Mouse (Mus musculus) monocyte, adult 2 months (primary cell): ENCODE data around the gene Clspn.
A peak's percentile ranks its signal among the peaks of the same experiment; 100 is the strongest.
"Not testable (repeated sequence)": the region's sequence is repeated elsewhere in the genome, so short reads cannot be mapped to it uniquely, and the experiment has no call there.

Source experiments
- DNase-seq, 2 experiments: peaks; one replicate each; pipeline ENCODE4 v3.0.0; 2022; ENCODE audit warnings: low spot score in 2 of 2, low read depth in 1 of 2

The Clspn gene

DNA sequence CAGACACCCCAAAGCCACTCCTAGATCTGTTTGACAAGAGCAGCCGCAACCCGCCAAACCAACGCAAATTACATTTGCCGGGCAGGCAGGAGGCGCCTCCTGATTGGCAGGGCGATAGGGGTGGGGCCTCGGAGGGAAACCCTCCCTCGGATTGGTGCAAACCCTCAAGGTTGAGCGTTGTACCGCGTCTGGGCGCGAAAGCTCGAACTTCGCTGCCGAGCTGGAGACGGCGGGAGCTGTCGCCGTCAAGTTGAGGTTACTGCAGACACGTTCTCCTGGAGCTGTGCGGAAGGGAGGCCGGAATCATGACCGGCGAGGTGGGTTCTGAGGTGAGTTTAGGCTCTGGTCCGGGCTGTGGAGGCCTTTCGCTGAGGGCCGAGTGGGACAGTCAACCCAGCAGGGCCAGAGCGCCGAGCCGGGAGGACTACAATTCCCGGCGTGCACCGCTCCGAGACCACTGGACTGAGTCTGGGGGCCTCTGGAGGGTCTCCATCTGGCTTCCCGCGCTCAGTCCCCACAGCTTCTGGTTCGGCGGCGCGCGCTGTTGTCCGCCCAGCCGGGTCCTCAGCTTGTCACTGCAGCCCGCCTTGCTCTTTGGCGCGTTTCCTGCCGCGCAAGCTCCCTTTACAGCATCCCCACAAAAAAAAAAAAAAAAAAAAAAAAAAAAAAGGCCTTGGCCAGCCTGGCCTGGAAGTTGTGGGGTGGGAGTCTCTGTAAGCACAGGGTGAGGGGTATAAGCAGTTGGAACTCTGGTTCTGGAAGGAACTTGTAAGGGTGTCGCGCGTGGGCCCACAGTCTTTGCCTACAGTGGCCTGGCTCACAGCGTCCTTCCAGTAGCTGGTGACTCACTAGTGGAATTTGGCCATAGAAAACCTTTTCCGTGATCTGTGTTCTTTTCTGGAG, at the start of gene Clspn:
TSS of gene Clspn (plus strand) at position 127 of the 903 bp plus-strand sequence.
- peak; percentile 80 to 83 for DNase-seq

GRCm38 (mm10) chr4:126508110-126508899, 48.4 kb upstream of the Clspn start:
- no peak for DNase-seq

DNA sequence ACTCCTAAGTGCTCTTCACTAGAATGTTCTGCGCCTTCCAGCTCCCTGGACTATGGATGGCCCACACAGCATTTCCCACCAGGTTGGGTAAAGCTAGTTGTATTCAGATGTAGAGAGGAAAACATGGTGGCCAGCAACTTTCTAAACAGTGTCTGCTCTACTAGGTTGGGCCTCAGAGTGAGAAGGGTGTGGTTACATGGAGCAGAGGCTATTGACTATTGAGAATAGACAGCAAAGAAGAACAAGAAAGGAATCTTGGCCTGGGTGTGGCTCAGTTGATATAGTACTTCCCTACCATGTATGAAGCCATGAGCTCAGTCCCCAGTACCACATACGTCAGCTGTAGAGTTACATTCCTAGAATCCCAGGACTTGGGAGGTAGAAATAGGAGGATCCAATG, 47.7 kb upstream of the Clspn start:
- no peak for DNase-seq

DNA sequence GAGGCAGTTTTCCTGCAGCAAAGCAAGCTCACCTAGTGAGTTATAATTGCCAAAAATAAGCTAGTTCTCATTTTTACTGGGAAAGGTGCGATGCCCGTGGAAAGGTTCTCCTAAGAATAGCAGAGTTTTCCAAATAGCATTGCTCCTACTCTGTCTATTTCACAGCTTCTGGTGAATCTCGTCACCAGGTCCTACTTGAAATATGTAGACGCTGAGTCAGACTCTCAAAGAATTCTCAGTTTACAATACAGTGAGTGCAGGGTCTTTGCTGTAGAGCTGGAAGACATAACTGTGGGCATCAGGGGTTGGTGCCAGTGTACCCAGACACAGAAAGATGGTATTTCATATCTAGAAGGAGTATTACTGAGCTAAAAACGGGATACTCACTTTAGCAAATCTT, 45.7 kb upstream of the Clspn start:
- DNase-seq: no peak

- no peak for DNase-seq
Observed at GRCm38 (mm10) chr4:126512308-126513066, 44.2 kb upstream of the Clspn start.

- DNase-seq: no peak
Observed at GRCm38 (mm10) chr4:126526164-126526563, 30.6 kb upstream of the Clspn start.

DNA sequence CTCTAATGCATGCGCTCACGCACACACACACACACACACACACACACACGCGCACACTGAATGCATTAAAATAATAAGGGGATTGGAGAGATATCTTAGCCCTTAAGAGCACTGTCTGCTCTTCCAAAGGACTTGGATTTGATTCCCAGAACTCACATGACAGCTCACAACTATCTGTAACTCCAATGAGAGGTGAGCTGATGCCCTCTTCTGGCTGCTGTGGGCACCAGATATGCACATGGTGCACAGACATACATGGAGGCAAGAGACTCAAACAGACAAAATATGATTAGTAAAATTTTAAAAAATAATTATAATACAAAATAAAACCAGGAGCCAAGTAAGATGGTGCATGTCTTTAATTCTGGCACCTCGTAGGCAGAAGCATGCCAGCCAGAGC, 29.9 kb upstream of the Clspn start:
- no peak for DNase-seq

- DNase-seq: no peak
Observed at GRCm38 (mm10) chr4:126532292-126532691, 24.4 kb upstream of the Clspn start.

DNA sequence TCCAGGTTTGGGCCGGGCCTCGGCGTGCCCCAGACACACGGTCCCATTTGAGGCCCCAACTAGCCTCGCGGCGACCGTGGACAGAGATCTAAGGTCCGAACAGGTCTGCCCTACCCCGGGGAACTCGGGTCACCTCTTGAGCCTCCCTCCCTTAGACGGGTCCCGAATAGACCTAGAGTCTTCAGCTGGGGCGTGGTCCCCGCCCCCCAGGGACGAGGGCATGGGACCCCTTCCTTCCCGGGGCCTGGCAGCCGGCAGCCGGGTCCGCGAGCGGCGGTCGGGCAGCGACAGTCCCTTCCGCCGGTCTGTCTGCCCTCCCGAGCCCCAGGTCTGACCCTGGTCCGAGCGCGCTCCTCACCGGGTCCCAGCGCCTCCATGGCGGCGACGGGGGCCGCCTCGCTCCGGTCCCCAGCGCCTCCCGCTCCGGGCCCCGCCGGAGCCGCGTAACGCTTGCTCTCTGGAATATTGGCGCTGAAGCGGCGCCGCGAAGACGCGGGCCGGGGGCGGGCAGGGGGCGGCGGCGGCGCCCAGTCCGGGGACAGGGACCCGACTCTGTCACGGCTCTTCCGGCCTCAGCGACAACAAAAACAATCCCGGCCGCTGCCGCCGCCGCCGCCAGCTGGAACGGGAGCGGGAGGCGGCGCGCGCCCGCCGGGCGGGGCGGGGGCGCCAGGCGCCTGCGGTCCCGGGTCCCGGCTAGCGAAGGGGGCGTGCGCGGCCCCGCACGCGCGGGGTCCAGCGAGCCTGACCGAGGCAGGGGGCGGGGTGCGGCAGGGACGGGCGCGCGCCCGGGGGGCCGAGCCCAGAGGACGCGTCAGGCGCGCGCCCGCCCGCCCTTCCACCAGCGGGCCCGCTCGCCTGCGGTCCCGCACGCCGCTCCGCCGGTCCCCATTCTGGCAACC, 23.7 kb upstream of the Clspn start, which contains the start of gene Ago4:
TSS of gene Ago4 (minus strand) at position 646 of the 902 bp plus-strand sequence.
- no peak for DNase-seq

GRCm38 (mm10) chr4:126533729-126534070, 23.0 kb upstream of the Clspn start:
- no peak for DNase-seq

GRCm38 (mm10) chr4:126535631-126536030, 21.1 kb upstream of the Clspn start:
- not testable (repeated sequence) for DNase-seq

DNA sequence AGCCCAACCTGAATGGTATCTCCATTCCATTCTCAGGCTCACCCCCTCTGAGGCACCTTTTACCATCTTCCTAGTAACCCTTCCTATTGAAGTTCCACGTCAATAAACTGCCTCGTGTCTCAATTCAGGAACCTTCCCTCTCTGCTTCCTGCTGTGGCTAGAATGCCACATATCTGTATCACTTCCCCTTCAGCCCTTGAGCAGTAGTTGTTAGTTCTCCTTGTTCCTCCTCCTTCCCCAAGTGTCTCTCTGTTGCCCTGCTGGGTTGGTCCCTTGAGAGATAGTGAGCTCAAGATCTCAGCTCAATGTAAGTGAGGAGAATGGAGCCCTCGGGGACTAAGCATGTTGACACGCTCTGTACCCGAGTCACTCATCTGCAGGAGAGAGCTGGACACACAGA, 19.9 kb upstream of the Clspn start:
- peak; percentile 37 to 42 for DNase-seq

DNA sequence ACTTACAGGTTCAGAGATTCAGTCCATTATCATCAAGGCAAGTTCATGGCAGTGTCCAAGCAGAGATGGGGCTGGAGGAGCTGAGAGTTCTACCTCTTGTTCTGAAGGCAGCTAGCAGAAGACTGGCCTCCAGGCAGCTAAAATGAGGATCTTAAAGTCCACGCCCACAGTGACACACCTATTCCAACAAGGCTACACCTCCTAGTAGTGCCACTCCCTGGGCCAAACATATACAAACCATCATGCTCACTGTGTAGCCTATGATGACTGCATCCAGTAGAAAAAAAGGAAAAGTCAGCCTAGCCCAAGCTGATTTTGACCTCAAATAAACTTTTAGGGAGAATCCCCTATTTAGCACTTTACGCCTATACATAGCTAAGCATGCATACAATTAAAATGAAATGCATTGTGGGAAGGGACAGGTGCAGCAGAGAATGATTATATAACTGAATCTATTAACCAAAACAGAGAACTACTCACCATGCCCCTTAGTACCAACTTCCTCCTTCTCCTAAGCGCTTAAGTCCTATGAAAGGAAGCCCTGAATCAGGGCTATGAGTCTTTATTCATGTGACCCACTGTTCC, 16.2 kb upstream of the Clspn start:
- no peak for DNase-seq

- no peak for DNase-seq
Observed at GRCm38 (mm10) chr4:126542838-126543237, 13.9 kb upstream of the Clspn start.

GRCm38 (mm10) chr4:126545016-126545415, 11.7 kb upstream of the Clspn start:
- no peak for DNase-seq

DNA sequence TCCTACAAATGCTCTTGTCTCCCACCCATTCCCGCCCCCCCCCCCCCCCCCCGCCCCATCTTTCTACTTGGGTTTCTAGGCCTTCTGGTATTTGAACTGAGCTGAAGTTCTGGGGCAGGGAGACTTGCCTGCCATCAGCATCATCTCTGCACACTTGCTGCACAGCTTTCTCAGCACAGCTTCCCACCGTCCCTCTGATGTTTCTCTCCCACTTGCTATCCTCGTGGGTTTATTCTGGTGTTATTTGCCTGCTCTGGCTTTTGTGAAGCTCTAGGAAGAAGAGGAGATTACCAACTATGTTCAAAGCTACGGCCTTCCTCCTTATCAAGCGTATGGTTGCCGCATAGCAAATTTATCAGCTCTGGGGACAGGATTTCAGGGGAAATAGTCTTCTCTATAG, 11.0 kb upstream of the Clspn start:
- DNase-seq: no peak

GRCm38 (mm10) chr4:126546183-126546582, 10.6 kb upstream of the Clspn start:
- no peak for DNase-seq

GRCm38 (mm10) chr4:126552136-126552535, 4.6 kb upstream of the Clspn start:
- no peak for DNase-seq

DNA sequence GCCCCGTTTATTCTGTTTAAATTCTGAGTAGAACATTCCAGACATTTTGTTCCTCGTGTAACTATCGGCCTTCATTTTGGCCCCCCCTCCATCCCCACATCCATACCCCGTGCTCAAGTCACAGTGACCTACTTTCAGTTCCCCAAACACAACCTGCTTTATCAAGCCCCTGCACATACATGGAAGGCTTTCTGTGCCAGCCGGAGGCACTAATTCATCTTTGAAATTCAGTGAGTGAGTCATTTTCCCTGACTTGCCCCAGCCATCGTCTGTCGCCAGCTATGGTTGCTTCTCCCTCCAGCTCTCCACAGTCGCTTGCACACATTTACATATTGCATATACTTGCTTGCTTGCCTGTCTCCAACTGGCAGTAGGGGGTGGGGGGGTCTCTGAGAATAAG, 3.6 kb upstream of the Clspn start:
- no peak for DNase-seq

DNA sequence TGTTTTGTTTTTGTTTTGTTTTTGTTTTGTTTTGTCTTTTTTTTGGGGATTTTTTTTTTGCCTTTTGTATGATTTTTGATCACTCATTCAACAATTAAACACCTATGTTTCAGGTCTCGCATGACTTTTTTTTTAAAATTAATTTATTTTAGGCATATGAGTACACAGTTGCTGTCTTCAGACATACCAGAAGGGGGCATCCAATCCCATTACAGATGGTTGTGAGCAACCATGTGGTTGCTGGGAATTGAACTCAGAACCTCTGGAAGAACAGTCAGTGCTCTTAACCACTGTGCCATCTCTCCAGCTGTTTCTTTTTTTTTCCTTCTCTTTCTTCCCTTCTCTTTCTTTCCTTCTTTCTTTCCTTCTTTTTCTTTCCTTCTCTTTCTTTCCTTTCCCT, 3.0 kb upstream of the Clspn start:
- DNase-seq: no peak
